Comparison of ENCODE assay signal across 9 mouse cellular contexts in genomic region chr3:51155621-51156020, GRCm38 (mm10).
A peak's percentile ranks its signal among the peaks of the same experiment; 100 is the strongest.
DNase-seq lines count a peak whose midpoint lies in the region; ATAC-seq and TF ChIP-seq lines count a peak whose summit lies in the region.
"Had no signal": no experiment of that assay in that cellular context is flagged by ENCODE, and none has a peak within 500 bp of the region (broad histone marks: within the 10 kb centered on the region; RNA-seq: fewer than 3 reads in every experiment).

No protein-coding gene starts in this region.

- no peaks in the 10 kb centered on the region for H3K27me3 ChIP-seq in midbrain, embryonic 15.5 days (replicated peaks)
- no peaks in the 10 kb centered on the region for H3K27me3 ChIP-seq in midbrain, embryonic 14.5 days (ENCODE audit: control insufficient read depth, insufficient read depth, low read length)
- H3K27me3 ChIP-seq in stomach, postnatal 0 days (ENCODE audit: control insufficient read depth, insufficient read depth, low read length) = no peaks in the 10 kb centered on the region

- TF ChIP-seq EP300 in stomach, postnatal 0 days (optimal IDR thresholded peaks at IDR 0.05) = no peak

- no peak for TF ChIP-seq CTCF in stomach, postnatal 0 days (IDR thresholded peaks at IDR 0.05; ENCODE audit: low read depth)

- WGBS in midbrain, embryonic 15.5 days = 76% methylated on average over 4 of the region's 4 CpGs
- WGBS in midbrain, embryonic 14.5 days = 82% methylated on average over 4 of the region's 4 CpGs
- 14% methylated on average over 4 of the region's 4 CpGs for WGBS in stomach, postnatal 0 days

- H3K36me3 ChIP-seq in midbrain, embryonic 15.5 days (replicated peaks) = no peaks in the 10 kb centered on the region
- no peaks in the 10 kb centered on the region for H3K36me3 ChIP-seq in midbrain, embryonic 14.5 days (ENCODE audit: control insufficient read depth, insufficient read depth, low read length)
- no peaks in the 10 kb centered on the region for H3K36me3 ChIP-seq in stomach, postnatal 0 days (ENCODE audit: control insufficient read depth, insufficient read depth, low read length)

- H3K9ac ChIP-seq in midbrain, embryonic 15.5 days = no peak overlapping the region
- H3K9ac ChIP-seq in midbrain, embryonic 14.5 days (replicated peaks; ENCODE audit: low read length) = no peak overlapping the region
- H3K9ac ChIP-seq in stomach, postnatal 0 days (ENCODE audit: low read length) = no peak overlapping the region

- H3K9me3 ChIP-seq in midbrain, embryonic 15.5 days = no peaks in the 10 kb centered on the region
- no peaks in the 10 kb centered on the region for H3K9me3 ChIP-seq in midbrain, embryonic 14.5 days (ENCODE audit: control insufficient read depth, low read length)
- no peaks in the 10 kb centered on the region for H3K9me3 ChIP-seq in stomach, postnatal 0 days (ENCODE audit: control insufficient read depth, low read length)

- 0 out of 2 replicates have a peak overlapping the region, but pooled peaks have one; percentile 32 for H3K27ac ChIP-seq in midbrain, embryonic 15.5 days
- no peak overlapping the region for H3K27ac ChIP-seq in midbrain, embryonic 14.5 days (replicated peaks; ENCODE audit: low read depth, low read length)
- 0 out of 2 replicates have a peak overlapping the region, but pooled peaks have one; percentile 25 for H3K27ac ChIP-seq in stomach, postnatal 0 days (replicated peaks)

- no peak overlapping the region for H3K4me2 ChIP-seq in midbrain, embryonic 15.5 days
- no peak overlapping the region for H3K4me2 ChIP-seq in midbrain, embryonic 14.5 days (ENCODE audit: low read length)
- H3K4me2 ChIP-seq in stomach, postnatal 0 days (replicated peaks; ENCODE audit: low read depth) = no peak overlapping the region
- H3K4me2 ChIP-seq: midbrain, embryonic 11.5 days had no signal

- no peak for ATAC-seq in midbrain, embryonic 15.5 days (replicated peaks)
- no peak for ATAC-seq in midbrain, embryonic 14.5 days (ENCODE audit: low FRiP score, low TSS enrichment)
- ATAC-seq in stomach, postnatal 0 days (ENCODE audit: low FRiP score, low TSS enrichment) = no peak

- H3K4me3 ChIP-seq in midbrain, embryonic 15.5 days = no peak overlapping the region
- H3K4me3 ChIP-seq in midbrain, embryonic 14.5 days (replicated peaks; ENCODE audit: low read depth, low read length) = no peak overlapping the region
- no peak overlapping the region for H3K4me3 ChIP-seq in stomach, postnatal 0 days (ENCODE audit: low read depth, low read length)

- peaks cover 15% of the 10 kb centered on the region for H3K4me1 ChIP-seq in midbrain, embryonic 15.5 days
- H3K4me1 ChIP-seq in midbrain, embryonic 14.5 days (ENCODE audit: control insufficient read depth, insufficient read depth, low read length) = peaks cover 15% of the 10 kb centered on the region
- peaks cover 3% of the 10 kb centered on the region for H3K4me1 ChIP-seq in stomach, postnatal 0 days (replicated peaks; ENCODE audit: control insufficient read depth, insufficient read depth)

- intact Hi-C loops in gastrocnemius, postnatal 14 days (cut with DNase I; ENCODE audit: low total_unique reads) = no loop called here

- peak; percentile 22 to 34 for DNase-seq in heart, adult 9 months (ENCODE audit: low spot score in 2 of 2)
- DNase-seq in heart, adult 11 months = no peak
- no peak for DNase-seq in midbrain, embryonic 14.5 days
- DNase-seq in gastrocnemius, postnatal 14 days = peak; percentile 33
- no peak for DNase-seq in stomach, postnatal 0 days (ENCODE audit: low spot score)
- DNase-seq in cerebellum, postnatal 36 days = no peak
- DNase-seq in spleen, postnatal 14 days (ENCODE audit: low spot score in 2 of 2) = no peak

Comparison
In these comparisons a context has a peak if more than half of its experiments do, and no peak if none do; other contexts are left out.
1. DNase-seq: peak in heart, adult 9 months (2 of 2) and gastrocnemius, postnatal 14 days (single experiment); none in heart, adult 11 months (single experiment), midbrain, embryonic 14.5 days (single experiment), stomach, postnatal 0 days (single experiment), cerebellum, postnatal 36 days (0 of 2) and spleen, postnatal 14 days (0 of 2).